Mouse (Mus musculus): ENCODE data around the gene Prelp.
A peak's percentile ranks its signal among the peaks of the same experiment; 100 is the strongest.

The Prelp gene

DNA sequence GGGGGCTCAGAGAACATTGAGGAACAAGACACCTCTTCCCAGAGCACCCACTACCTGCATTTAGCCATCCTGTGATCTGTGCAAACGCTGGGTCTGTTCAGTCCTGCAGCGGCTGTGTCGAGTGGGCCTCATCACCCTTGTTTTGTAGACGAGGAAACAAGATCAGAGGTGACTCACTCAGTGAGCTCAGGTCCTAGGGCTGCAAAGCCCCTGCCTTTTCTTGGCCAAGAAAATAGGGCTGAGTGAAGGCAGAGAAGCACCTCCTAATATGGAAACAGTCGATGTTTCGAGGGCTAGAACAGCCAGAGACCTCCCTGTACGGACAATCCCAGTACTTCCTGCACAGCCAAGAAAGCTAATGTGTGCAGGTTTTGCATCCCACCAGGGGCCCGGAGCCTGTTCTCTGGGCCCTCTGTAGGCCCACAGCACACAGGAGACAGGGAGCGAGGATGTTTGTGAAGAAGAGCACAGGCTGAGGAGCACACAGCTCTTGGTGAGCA is 22.1 kb downstream of the Prelp start:
- DNase-seq: no peak

DNA sequence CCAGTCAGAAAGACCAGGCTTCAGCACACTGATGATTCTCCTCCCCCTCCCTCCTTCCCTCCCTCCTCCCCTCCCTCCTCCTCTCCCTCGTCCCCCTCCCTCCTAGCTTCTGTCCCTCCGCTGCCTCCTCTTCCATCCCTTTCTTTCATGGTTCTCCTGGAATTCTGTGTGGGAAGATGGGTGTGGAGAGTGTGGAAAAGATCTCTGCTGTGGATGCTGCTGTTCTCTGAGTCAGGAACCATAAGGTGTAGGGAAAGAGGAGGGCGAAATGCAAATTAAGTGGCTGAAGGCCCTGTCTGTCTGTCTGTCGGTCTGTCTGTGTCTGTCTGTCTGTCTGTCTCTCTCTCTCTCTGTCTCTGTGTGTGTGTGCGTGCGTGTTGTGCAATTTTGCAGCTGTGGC is 23.9 kb downstream of the Prelp start:
- DNase-seq: no peak

DNA sequence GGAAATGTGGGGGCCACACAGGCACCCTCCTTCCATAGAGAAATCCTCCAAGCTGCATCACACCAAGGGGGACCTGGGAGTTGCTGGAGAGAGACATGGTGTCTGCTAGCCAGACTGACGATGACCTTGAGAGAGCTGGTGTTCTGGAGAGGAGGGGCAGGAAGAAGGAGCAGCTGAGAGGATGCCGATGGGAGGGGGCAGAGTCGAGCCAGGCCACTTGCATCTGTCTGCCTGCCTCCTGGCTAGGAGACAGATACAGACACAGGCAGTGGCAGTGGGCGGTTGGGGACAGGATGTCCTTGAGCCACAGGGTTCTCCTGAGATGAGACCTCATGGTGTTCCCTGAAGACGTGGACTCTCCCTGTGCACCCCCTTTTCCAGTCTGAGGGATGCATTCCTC is 29.7 kb downstream of the Prelp start:
- peak; percentile 34 to 39 for DNase-seq

DNA sequence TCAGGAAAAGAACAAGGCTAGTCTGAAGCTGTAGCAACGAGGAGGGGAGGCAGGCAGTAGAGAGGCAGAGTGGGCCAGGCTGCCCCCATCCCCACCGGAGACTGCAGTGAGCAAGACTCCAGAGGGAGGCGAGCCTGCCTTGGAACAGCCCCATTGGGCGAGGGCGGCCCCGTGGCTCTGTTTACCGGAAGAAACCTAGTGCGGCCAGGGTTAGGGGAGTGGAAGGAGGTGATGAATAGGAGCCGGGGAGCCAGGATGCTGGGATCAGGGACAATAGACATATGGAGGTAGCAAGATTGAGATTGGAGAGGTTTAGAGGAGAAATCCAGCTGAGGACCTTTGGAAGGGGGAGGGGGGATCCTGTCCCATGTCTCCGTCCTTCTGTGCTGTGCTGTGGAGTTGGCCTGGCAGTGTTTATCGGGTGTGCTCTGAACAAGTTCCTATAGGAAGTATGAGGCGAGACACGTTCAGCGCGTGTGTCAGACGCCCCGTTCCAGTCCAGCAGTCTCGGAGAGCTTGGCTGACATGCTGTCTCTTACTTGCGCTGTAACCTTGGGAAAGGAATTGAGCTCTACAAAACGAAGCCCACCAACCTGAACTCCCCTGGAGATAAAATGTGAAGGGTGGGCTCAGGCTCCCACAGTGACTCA is 31.1 kb downstream of the Prelp start:
- DNase-seq: no peak

DNA sequence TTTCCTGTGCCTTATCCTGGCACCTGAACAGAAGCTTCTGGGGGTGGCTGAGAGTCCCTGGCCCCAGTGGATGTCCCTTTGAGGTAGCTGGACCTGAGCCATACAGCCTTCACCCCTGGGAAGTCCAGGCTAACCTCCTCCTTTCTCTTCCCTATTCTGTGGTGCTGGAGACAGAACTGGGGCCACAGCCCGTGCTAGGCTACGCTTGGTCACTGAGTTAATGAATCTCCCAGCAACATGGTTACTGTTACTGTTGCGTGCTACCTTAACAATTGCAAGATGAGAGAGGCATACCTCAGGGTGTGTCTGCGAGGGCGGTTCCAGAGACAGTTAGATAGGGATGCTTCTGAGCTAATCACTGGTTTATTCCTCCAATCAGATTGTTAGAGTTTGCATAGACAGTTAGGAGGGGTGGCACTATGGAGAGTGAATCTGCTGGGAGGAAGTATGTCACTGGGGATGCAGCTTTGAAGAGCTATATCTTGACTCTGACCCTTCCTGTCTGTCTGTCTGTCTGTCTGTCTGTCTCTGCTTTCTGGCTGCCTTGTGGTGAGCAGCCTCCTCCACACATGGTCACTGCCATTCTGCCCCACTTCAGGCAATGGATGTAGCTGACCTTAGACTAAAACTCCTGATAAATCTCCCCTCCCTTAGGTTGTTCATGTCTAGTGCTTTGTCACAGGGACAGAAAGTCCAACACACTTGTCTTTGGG is 33.5 kb downstream of the Prelp start:
- no peak for DNase-seq

DNA sequence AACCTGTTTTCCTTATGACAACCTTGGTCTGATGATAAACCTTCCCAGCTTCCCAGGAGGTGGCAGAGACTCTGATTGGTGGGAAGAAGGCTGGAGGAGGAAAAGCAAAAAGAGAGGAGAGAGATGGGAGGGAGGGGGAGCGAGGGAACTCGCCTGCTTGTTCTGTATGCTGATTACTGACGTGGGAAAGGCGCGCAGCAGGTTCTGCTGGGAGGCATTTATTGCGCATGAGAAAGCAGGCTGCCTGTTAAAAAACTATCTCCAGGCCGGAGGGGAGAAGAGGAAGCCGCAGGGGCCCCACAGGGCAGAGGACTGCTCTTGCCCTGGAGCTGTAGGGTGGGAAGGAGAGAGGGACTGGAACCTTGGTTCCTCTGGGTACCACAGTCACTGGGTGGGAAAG is 34.2 kb downstream of the Prelp start:
- no peak for DNase-seq

DNA sequence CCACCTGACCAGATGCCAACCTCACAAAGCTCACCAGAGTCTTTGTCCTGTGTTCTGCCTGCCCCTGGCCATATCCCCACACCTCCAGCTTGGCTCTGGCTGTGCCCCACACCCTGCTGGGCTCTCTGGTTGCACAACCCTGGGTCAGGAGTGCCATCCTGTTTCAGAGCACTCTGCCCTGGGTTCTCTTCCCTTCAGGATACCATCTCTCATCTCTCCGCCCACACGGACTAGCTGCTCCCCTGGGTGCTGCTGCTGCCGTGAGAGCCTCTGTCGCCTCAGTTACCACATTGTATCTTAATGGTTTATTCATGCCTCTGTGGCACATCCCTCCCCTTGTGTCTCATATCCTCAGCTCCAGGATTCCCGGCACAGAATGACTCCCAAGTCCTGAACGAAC is 34.8 kb downstream of the Prelp start:
- no peak for DNase-seq

DNA sequence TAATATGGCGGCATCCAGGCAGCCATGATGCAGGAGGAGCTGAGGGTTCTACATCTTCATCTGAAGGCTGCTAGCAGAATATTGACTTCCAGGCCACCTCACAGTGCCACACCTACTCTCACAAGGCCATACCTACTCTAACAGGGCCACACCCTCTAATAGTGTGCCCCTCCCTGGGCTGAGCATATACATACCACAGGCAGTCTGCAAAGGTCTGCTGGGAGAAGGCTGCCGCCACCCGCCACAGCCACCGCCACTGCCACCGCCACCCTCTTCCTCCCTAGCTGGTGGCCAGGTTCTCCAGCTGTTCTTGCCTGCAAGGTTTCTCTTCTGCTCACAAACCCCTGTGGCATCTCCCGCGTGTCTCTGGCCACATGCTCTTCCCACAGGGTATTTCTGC is 35.4 kb downstream of the Prelp start:
- DNase-seq: no peak

DNA sequence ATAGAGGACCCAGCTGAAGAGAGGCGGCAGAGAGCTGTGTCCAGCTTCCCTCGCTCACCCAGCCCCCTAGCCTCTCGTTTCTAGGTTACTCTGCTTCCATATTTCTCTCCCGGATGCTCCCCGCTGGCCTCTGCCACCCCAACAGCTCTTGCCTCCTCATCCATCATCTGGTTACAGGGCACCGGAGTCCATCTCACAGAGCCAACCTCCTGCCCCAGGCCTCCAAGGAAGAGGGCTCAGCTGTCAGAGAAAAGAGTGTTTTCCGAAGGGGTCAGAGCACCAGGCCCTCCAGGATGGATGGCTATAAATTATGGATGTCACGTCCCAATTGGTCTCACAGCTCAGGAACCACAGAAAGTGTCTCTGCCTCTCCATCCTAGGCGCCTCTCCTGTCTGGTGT is 36.5 kb downstream of the Prelp start:
- no peak for DNase-seq

DNA sequence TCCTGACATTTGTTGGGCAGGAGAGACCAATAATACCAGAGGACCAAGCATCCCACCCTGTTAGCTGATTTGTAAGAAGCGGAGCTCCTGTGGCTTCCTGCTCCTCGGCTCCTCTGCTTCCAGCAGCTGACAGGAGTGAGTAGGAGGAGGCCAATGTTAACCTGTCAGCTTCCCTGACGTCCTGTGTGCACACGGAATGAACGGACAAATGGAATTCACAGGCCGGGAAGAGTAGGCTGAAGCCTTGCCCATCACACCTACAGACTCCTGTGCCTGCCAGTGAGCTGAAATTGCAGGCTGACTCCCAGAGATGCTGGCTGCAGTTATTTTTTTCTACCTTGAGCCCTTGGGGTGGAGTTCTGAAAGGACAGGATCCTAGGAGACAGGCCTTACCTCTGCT is 37.1 kb downstream of the Prelp start:
- DNase-seq: no peak

DNA sequence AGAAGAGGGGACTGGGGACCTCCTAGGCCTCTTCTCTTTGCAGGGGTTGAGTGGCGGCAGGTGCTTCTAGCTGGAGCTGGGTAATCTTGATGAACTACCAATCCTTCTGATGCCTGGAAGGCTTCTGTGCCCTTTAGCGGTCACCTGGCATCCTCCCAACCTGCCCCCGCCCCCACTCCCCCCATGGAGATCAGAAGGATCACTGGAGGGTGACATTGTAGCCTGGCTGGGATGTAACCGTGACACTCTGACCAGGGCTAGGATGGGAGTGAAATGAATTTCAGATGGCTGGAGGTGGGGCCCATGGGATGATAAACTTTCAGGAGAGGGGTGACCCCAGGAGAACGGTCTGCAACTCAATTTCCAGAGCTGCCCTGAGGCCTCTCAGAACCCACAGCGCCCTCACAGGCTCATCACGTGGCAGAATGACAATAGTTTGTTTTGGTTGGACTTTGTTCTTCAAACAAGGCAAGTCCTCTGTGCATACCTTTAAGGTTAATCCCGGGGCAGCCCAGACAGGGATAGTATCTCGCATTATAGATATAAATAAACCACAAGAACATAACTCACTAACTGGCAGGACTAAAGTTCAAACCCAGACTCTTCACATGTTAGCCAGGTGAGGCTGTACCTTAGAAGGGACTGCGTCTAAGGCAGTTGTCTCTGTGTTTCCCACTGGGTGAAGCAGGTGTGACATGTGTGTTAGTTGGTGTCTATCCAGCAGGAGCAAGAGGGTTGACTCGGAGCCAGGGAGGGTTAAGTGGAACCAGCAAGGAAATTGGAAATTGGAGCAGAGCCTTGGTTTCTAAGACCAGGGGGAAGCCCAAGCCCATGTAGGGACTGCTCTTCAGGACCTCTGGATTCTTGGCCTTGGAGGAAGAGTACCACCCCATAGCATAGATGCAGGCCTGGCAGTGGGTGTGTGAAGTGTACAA is 38.7 kb downstream of the Prelp start:
- DNase-seq: no peak

DNA sequence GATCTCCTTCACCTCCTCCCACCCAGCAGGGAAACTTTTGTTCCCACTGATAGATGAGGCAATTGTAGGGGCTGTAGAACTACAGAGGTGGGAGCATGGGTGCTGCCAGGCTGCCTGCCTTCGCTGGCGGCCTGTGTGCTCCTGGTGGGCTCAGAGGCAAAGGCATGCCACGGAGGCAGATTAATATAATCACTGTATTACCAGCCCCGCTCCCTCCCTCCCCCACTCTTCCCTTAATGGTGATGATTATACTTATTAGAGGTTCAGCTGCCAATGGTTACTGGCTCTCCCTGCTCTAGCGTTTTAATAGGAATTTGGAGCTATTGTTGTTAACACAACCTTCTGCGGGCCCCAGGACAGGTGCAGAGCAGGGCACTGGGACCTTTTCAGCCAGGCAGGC is 39.4 kb downstream of the Prelp start:
- DNase-seq: no peak

DNA sequence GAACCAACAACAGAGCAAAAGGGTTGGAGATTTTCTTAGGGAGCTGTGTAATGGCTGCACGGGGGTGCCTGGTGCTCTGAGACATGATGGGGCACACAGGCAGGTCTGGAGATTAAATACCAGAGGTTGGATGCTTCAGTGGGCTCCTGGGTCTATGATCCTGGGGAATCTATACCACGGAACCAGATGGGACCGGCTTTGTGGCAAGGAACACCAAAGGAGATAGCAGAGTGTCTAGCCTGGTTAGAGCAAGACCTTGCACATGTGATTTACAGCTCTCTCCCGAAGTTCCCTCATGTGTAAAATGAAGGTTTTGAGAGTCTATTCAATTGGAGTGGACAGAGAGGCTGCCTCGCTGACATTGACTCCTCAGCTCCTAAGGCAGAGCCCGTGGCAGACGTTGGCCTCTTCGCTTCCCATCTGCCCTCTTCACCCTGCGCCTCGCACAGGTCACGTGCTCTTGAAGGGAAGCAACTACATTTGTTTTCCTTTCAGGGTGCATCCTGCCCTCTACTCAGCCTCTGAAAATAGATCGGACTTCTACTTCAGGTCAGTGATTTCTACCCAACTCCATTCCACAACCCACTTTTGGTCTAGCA is 42.3 kb downstream of the Prelp start:
- DNase-seq: no peak

DNA sequence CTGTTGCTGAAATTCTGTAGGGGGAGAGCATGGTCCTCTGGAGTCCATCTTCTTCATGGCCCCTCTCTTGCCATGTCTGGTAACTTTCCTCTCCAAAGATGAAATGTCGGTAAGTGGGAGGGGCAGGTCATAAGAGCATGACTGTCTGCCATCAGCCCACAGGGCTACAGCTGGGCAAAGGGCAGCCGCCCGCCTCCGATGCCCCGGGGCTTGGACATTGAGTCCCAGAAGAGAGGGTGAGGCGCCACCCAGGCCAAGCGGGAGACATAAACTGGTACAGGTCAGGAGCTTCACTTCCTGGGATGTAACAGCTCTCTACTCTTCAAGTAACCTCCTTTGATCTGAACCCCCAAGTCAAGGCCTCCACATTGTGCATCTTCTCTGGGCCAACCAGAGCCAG is 44.3 kb downstream of the Prelp start:
- DNase-seq: no peak

DNA sequence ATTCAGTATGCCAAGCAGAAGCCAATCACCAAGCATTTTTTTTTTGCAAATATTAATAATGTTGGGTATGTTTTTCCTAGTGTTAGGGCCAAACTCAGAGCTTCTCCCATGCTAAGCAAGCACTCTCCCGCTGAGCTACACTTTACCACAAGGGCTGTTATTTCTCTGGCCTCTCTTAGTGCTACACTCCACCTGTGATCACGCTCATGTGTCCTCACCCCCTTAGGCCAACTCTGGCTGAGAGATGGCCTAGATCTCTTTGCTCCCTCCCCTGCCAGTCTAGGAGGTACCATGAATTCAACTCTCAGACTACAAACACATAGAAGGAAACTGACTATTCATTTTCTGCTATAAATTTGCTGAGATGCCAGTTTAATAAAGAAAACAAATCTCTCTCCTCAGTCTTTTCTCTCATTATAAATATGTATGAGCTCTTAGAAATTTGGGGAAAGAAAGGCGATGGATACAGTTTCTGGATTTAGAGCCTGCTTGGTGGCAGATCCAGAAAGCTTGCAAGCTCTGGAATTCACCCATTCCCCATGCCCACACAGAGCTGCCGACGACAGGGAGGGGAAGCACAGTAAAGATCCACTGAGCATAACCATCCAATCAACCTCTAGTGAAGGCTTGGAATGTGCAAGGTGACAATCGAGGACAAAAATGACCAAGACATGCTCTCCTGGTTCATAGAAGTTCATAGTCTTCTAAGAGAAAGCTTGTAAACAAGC is 48.0 kb downstream of the Prelp start:
- DNase-seq: no peak

DNA sequence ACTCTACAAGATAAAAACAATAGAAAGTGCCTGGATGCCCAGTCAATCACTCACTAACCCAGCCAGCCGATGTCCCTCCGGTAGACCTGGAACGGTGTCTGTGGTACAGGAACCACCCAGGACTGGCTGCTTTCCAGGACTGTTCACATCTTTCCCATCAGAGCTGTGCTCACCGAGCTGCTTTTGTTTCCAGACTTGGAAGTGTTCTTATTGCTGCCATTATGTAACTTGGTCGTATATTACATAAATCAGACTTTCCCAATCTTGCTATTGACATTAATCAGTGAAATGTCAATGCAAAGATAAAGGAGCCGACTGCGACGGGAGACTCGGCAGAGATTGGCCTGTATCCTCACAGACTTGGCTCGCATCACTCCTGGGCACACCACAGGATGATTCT is 50.0 kb downstream of the Prelp start:
- DNase-seq: no peak

DNA sequence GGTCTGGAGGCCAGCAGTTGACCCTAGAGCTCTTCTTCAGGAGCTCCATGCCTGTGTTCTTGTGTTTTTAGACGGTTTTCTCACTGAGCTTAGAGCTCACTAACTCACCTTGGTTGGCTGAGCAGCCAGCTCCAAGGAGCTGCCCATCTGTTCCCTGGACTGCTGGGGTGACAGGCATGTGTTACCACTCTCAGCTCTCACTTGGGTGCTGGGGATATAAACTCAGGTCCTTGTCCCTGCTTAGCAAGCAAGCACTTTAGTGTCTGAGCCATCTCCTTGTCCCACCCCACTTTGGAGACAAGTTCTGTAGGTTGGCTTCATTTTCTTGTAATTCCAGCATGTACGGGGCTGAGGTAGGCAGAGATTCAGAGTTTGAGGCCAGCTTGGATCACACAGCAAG is 52.0 kb downstream of the Prelp start:
- no peak for DNase-seq

DNA sequence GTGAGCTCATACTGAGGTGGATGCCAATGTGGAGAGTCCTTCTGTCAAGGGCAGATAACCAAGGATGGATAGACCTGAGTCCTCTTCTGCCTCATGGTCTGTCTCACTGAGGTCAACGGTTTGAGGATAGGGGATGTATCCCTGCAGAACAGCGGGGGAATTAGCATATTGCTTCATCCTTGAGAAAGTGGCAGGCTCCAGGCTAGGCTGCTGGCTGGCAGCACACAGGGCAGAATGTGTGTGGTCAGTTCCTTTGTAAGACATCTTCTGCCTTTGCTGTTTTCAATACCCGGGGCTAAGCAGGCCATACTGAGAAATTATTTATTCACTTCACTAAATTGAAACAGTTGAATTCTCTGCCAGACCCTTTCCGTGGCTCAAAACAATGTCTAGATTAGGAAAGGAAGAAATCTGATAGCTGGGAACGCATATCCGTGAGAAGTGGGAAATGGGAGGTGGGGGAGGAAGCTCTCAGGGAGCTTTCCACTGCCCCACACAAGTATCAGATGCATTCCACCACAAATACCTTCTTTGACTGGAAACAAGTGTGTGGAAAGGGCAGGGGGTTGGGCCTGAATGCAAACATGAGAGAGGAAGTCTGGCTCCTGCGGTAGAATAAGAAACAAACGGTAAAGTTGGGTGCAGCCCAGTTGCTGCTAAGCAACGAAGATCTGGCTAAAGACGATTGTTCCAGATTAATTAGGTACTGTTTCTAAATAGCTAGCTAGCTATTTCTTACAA is 57.8 kb downstream of the Prelp start:
- DNase-seq: peak; percentile 47 to 56

DNA sequence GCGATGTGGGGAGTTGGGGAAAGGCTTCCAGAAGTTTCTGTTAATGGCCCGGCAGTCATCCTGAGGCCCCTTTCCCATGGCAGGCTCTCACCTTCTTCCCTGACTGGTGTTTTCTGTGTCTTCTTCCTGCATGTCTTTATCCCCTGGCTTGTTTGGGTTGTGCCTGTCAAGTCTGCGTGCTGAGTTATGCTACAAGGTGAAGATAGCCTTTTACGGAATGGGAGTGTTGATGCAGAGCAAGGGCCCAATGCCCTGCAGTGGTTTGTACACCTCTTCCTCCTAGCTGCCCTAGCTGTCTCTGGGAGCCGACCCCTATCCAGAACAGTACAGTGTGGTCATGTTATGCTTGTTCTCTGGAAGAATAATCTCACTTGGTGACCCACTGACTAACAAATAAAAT is 60.2 kb downstream of the Prelp start:
- no peak for DNase-seq
